Mouse (Mus musculus): ENCODE measurements around the gene Pfdn6.
"Not testable (repeated sequence)": the region's sequence is repeated elsewhere in the genome, so short reads cannot be mapped to it uniquely, and the experiment has no call there.

Pfdn6 gene

DNA sequence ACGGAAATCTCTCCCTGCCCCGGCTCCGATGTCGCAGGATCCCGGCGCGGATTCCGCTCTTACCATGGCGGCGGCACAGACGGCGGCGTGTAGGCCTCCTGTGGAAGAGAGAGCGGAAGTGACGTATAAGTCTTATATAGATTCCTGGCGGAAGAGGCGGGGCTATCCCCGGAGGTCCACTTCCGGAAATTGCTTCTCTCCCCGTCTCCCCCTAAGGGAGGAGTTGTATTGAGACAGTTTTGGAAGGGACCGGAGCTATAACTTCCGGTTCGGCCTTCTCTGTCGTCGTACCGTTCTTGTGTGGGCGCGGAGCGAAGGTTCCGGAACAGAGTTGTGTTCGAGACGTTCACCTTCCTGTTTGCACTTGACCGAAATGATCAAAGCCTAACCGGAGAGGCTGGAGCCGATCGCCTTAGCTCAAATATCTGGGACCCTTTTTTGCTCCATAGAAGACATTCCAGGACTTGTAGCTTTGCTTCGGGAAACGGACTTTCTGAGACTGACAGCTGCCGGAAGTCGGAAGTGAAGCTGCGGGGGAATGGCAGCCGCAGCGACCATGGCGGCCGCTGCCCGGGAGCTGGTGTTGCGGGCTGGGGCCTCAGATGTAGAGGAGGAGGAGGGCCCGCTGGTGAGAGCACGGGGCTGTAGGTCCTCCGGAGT is 15.5 kb upstream of the Pfdn6 start, which contains the start of the genes Vps52 and Rps18:
TSS of gene Vps52 (plus strand) at position 258 of the 660 bp plus-strand sequence.
TSS of gene Rps18 (minus strand) at position 447 of the 660 bp plus-strand sequence.
- DNase-seq (ENCODE audit: low spot score in 2 of 2), result peak; percentile 89 to 95

DNA sequence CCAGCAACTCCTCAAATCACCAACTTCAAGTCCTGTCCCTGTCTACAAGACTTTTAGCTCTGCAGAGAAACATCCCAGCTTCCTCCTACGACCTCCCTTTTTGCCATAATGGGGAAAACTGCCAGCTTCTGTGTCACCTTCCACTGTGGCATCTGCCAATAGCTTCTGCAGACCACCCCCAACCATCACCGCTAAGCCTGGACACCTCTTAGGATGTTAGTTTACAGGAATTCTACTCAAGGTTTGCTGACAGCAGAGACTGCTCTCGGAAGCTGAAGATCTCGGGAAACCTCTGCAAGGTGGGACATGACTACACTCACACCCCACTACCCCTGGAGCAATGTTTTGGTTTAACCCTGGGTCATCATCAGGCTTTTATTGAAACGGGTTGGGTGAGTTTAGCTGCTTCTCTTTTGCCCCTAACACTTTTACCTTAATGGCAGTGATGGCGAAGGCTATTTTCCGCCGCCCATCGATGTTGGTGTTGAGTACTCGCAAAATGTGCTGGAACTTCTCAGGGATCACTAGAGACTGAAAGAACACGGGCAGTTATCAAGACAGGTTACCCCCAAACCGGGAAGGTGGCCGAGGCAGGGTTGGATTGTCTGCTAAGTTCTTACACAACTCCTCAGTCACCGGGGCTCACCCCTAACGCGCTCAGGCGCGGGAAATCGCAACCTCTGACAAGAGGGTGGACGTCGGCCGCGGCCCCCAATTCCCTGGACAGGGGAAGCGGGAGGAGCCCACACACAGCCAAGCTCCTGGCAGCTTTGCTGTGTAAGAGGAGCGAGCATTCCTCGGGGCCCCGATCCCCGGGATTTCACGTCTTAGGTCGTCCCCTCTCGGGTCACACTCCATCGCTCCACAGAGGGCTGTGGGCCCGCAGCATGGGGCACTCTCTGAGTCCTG is 14.8 kb upstream of the Pfdn6 start:
- DNase-seq (ENCODE audit: low spot score in 2 of 2), result no peak

DNA sequence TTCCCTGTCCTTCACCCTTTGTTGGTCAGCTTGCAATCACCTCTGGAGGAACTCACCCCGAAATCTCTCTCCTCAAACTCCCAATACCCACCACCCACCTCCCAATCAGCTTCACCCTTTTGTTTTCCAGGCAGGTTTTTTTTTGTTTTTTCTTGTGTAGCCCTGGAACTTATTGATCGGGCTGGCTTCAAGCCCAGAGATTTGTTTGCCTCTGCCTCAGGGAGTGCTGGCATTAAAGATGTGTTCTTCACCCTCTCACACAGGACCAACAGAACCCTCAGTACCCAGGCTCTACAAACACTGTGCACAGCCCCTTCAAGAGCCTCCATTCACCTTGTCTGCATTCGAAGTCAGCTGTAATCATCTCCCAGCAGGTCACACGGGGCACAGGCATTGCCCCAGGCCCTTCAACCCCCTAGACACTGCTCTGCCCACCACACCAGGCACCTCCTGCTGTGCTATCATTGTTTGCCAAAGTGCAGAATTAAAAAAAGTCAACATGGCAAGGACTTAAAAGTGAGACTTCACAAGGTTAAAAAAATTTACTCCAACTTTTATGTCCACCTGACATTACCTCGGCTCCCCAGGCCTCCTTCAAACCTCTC is 13.9 kb upstream of the Pfdn6 start:
- DNase-seq (ENCODE audit: low spot score in 2 of 2), result no peak

DNA sequence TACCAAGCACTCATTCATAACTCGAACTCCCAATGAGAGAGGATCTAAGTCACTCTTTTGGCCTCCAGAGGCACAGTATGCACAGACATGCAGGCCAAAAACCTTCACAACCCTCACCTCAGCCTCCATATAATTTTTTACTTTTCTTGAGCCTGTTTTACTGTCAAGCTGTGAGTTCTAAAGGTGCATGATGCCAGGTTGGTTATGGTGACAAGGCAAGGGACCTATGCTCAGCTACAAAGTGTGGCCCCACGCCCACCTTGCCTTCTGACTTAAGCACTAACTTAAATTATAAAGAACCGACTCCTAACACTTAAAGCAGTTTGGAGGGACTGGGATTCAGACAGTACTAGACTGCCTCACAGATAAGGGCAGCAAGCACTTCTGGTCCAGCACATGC is 13.2 kb upstream of the Pfdn6 start:
- DNase-seq (ENCODE audit: low spot score in 2 of 2), result no peak

DNA sequence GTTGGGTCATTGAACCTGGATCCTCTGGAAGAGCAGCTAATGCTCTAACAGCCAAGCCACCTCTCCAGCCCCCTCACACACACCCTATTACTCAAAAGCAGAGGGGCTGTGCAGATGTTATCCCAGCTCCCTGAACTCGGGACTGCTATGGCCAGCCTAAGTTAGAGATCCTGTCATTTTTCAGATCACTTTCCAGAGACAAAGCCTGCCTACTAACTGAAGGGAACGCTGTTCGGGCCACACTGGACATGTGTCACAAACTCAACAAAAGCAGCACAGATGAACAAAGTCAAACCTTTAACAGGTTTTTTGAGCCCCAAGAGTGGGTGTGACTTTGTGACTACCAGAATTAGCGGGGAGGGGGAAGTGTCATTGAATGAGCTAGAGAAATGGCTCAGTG is 12.7 kb upstream of the Pfdn6 start:
- DNase-seq (ENCODE audit: low spot score in 2 of 2), result no peak

DNA sequence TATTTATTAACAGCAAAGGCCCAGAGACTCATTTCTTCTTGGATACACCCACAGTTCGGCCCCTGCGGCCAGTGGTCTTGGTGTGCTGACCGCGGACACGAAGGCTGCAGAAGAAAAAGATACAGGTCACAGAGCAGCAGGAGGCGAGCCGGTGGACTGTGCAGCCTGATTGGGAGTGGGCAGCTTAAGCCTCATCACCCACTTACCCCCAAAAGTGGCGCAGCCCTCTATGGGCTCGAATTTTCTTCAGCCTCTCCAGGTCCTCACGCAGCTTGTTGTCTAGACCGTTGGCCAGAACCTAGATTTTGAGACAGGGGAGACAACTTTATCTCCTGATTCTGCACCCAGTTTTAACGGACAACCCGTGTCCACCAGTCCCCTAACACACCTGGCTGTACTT is 11.9 kb upstream of the Pfdn6 start:
- DNase-seq (ENCODE audit: low spot score in 2 of 2), result not testable (repeated sequence)

DNA sequence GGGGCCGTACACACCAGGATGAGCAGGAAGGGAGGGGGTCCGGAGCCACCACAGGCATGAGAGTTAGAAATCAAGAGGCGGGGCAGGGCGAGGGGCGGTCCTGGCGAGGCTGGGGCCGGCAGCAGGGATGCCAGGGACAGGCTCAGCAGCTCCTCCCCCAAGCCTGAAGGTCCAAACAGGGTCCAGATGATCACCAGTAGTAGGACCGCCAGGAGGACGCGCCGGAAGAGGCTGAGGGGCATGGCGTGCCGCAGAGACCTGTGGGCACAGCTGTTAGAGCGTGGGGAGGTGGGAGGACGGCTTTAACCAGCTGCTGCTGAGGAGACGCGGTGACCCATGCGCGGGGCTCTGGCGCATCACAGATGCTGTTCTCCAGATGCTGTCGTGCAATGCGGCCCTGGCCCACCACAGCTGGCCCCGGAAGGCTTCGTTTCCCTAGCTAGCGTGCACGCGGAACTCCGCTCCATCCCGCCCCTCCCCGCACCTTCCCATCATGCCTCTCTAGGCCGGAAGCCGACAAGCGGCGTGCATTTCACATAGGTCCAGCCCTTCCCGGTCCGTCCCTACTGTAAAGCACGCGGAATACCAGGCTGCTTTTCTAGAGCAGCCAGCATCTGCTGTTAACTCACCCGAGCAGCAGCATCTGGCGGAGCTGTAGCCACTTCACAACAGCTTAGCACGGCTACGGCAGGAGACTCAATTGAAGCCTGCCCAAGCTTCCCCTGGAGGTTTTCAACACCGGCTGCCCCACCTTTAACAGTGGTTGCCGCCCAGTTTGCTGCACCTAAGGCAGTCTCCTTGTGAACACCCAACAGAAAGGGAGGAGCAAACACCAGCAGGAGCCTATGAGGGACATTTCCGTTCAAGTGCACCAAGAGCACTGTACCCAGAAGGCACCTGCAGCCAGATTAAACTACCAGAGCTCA is 11.1 kb upstream of the Pfdn6 start, which contains the start of gene B3galt4:
TSS of gene B3galt4 (minus strand) at position 468 of the 926 bp plus-strand sequence.
- DNase-seq (ENCODE audit: low spot score in 2 of 2), result peak; percentile 47 to 59

DNA sequence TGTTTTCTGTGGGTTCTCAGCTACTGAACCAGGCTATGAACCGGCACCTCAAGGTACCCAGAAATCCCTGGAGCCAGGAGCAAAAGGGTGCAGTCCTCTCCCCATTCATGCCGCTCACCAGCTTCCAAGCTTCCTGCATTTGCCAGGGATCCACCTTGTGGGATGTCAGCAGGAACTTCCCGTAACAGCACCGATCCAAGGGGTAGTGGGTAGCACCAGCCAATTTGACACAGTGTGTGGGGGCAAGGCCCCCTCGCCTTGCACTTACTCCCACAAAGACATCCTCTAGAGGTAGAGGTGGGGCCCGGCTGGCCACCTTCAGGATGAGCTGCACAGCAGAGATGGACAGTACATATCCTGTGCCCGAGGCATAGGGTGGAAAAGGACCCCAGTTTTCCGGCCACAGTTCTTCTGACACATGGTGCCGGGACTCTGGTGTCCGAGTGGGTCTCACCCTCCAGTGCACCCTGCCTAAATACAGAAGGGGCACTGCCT is 10.0 kb upstream of the Pfdn6 start:
- DNase-seq (ENCODE audit: low spot score in 2 of 2), result no peak

DNA sequence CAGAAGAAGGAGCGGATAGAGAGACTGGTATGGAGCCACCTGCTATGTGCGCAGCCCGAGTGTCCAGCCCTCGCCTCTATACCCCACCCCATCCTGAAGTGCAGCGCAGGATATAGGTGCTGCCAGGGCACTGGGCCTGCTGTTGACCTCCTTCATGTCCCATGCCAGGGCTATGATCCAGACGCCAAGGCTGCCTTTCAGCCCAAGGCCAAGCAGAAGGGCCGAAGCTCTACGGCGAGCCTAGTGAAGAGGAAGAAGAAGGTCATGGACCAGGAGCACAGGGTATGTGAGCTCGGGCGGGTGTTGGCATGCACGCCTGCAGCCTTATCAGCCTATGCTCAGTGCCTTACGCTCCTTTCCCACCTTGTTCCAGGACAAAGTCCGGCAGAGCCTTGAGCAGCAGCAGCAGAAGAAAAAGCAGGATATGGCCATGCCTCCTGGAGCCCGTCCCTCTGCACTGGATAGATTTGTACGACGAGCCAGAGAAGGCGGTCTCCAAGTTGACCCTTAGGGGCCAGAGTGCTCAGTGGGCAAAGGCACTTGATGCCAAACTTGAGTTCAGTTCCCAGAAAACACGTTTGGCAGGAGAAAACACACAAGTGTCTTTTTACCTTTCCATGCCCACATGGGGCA is 8.9 kb upstream of the Pfdn6 start:
- DNase-seq (ENCODE audit: low spot score in 2 of 2), result no peak

DNA sequence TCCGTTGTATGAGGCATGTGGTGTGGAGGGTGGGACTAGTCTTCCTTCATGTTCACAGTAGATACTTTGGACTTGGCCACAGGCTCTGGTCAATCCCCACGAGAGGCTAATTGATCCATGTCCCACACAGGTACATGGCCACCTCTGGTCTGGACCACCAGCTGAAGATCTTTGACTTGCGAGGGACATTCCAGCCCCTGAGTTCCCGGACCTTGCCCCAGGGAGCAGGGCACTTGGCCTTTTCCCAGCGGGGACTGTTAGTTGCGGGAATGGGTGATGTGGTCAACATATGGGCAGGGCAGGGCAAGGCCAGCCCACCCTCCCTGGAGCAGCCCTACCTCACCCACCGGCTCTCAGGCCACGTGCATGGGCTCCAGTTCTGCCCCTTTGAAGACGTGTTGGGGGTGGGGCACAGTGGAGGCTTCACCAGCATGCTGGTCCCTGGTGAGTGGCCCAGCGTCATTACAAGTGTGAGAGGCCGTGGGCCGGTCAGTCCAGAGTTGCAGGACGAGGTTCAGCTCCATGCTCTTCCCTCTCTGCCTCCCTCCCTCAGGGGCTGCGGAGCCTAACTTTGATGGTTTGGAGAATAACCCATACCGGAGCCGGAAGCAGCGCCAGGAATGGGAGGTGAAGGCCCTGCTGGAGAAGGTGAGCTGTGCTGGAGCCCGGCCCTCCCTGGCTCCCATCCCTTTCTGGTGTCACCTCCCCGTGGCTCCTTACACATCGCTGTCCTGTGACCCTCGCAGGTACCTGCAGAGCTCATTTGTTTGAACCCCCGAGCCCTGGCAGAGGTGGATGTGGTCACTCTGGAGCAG is 8.2 kb upstream of the Pfdn6 start:
- DNase-seq (ENCODE audit: low spot score in 2 of 2), result no peak

DNA sequence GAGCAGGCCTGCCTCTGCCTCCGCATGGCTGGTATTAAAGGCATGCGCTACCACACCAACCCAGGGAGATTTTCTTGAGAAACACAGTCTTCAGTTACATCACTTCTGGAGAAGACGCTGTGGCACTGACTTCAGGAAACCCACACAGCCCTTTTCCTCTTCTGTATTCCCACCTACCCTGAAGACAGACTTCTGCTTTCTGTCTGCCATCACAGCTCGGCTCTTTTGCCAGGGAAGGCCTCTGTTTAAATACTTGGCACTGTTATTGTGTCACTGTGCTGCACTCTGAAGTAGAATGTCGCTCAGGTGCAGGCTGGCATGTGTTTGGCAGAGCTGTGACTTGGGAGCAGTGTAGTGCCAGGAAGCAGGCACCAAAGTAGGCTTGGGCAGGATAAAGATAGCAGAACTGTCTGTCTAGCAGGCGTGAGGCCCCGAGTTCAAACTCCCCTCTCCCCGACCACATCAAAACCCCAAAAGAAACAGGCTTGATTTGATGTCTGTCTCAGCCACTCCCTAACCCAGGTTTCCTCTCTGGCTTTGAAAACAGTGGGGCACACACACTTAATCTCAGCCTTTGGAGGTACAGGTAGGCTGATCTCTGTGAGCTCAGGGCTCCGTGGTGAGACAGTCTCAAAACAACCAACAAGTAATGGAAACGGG is 7.4 kb upstream of the Pfdn6 start:
- no peak for DNase-seq (ENCODE audit: low spot score in 2 of 2)

DNA sequence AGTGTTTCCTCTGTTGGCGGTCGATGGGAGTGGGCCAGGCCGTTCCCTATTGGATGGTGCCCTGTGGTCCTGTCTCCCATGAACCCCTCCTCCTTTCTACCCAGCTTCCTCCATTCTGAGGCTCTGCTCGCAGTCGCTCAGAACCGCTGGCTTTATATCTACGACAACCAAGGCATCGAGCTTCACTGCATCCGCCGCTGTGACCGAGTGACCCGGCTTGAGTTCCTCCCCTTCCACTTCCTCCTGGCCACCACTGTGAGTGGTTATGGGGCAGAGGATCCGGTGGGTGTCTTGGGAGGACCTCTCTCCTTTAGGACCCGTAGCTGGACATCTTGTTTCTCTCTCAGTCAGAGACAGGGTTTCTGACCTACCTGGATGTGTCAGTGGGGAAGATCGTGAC is 3.3 kb upstream of the Pfdn6 start:
- DNase-seq (ENCODE audit: low spot score in 2 of 2), result no peak

DNA sequence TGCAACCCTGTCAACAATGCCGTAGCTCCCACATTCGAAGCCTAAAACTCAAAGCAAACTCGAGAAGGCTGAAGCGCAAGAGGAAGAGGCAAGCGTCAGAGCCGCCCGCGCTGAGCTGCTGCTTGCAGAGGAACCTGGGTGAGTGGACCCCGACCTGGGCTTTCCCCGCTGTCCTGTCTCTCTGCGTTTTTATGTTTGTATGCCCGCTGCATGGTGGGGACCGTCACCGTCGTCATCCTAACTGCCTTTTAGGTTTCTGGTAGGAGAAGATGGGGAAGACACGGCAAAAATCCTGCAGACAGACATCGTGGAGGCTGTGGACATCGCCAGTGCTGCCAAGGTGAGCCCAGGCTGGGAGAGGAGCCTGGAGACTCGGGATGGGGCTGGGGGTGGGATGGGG is 1.2 kb upstream of the Pfdn6 start:
- no peak for DNase-seq (ENCODE audit: low spot score in 2 of 2)

DNA sequence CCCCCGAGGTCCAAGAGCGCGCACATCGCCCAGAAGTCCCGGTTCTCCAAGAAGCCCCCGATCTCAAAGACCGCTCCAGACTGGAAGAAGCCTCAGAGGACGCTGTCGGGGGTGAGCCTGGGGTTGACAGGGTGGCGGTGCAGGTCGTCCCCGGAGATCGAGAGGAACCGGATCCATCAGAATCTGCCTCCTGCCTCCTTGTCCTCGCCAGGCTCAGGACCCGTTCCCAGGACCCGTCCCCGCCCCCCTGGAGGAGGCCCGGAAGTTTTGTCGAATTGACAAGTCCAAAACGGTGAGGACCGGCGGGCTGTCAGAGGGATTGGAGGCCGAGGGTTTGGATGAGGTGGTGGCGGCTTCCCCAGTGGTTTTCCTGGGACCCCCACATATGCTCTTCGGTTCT is 838 bp upstream of the Pfdn6 start:
- DNase-seq (ENCODE audit: low spot score in 2 of 2), result no peak

DNA sequence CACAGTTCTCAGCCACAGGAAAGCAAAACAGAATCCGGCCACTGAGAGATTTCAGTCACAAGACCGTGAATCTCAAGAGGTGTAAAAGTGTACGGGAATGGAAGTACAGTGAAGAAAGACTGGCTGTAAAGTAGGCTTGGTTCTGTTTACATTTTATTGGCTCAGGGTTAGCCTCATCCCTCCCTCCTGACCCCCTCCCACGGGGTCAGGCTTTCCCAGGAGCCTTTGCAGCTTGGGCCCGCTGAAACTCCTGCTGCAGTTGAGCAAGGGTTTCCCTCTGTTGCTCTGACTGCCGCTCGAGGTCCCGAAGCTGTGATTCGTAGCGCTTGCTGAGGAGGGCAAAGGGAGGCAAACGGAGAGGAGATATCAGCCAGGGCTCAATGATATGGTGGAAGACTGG is 1.4 kb downstream of the Pfdn6 start:
- no peak for DNase-seq (ENCODE audit: low spot score in 2 of 2)

DNA sequence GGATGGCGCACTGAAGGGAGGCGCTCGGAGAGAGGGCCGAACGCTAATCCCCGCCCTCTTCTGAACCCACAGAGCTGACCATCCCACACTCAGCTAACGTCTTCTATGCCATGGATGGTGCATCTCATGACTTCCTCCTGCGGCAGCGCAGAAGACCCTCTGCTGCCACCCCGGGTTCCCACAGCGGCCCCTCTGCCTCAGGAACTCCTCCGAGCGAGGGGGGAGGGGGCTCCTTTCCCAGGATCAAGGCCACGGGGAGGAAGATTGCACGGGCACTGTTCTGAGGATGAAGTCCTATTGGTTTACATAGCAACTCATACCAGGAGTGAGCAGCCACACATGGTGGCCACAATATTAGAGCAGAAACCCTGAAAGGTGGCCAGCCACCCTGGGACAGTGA is 3.1 kb downstream of the Pfdn6 start:
- DNase-seq (ENCODE audit: low spot score in 2 of 2), result no peak

DNA sequence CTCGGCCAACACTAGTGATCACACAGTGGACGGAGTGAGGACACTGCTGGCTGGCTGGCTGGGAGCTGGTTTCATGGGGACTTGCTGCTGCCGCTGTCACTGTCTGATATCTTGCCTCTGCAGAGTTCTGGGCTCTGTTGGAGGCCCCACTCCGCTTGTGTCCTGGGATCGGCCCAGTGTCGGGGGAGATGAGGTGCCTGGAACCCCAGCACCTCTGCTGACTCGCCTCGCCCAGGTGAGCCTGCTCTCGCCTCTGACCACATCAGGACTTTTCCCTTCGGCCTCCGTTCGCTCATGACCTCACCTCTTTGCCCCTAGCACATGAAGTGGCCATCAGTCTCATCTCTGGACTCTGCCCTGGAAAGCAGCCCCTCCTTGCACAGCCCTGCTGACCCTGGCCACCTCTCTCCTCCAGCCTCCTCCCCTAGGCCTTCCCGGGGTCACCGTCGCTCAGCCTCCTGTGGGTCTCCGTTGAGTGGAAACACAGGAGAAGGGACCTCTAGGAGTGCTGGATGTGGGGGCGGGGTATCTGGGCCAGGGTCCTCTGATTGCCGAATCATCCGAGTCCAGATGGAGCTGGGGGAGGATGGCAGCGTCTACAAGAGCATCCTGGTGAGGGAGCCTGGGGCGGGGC is 4.6 kb downstream of the Pfdn6 start:
- DNase-seq (ENCODE audit: low spot score in 2 of 2), result no peak

DNA sequence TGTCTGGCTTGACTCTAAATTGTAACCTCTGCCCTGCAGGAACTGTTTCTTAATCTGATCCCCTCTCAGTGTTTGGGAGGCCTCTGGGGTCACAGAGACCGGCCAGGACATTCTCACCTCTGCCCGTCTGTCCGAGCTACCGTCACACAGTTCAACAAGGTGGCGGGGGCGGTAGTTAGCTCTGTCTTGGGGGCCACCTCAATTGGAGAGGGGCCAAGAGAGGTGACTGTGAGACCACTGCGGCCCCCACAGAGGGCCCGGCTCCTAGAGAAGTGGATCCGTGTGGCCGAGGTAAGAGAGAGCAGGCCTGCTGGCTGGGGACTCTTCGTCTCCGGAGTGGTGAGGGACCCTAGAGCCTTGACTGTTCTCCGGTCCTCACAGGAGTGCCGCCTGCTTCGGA is 7.2 kb downstream of the Pfdn6 start:
- no peak for DNase-seq (ENCODE audit: low spot score in 2 of 2)

DNA sequence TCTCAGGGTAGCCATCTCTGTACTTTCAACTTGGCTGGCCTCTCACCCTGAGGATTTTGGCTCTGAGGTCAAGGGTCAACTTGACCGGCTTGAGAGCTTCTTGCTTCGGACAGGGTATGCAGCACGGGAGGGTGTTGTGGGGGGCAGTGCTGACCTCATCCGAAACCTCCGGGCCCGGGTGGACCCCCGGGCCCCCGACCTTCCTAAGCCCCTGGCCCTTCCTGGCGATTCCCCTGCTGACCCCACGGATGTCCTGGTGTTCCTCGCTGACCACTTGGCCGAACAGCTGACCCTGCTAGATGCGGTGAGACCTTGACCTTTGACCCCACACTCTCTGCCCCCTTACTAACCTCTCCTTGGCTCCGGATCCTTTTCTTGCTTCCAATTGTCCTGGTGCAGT is 7.7 kb downstream of the Pfdn6 start:
- no peak for DNase-seq (ENCODE audit: low spot score in 2 of 2)
